ENCODE assay signal across 8 mouse cellular contexts in genomic region chr5:37198011-37198688, GRCm38 (mm10). TPM values are rescaled to one million over a fixed set of nuclear protein-coding genes. Genes with fewer than 3 reads are reported as not detected.
DNase-seq lines count a peak whose midpoint lies in the region; ATAC-seq lines count a peak whose summit lies in the region.
"Had no signal": no experiment of that assay in that cellular context is flagged by ENCODE, and none has a peak within 500 bp of the region (broad histone marks: within the 10 kb centered on the region; RNA-seq: fewer than 3 reads in every experiment).

No protein-coding gene starts in this region.

- peaks cover 22% of the 10 kb centered on the region for H3K4me1 ChIP-seq in kidney, embryonic 16.5 days (ENCODE audit: insufficient read depth, low read length)
- H3K4me1 ChIP-seq in midbrain, embryonic 15.5 days, result peaks cover 18% of the 10 kb centered on the region

- H3K4me3 ChIP-seq in kidney, embryonic 16.5 days (ENCODE audit: low read length), result no peak overlapping the region
- H3K4me3 ChIP-seq in midbrain, embryonic 15.5 days, result no peak overlapping the region

- intact Hi-C loops in heart, postnatal 14 days (cut with DNase I), result no loop called here

- H3K9ac ChIP-seq in kidney, embryonic 16.5 days (replicated peaks; ENCODE audit: low read length), result no peak overlapping the region
- H3K9ac ChIP-seq in midbrain, embryonic 15.5 days, result no peak overlapping the region

- H3K9me3 ChIP-seq in kidney, embryonic 16.5 days (ENCODE audit: low read length), result no peaks in the 10 kb centered on the region
- H3K9me3 ChIP-seq in midbrain, embryonic 15.5 days, result no peaks in the 10 kb centered on the region

- no peaks in the 10 kb centered on the region for H3K36me3 ChIP-seq in kidney, embryonic 16.5 days (ENCODE audit: insufficient read depth, low read length)
- H3K36me3 ChIP-seq in midbrain, embryonic 15.5 days (replicated peaks), result no peaks in the 10 kb centered on the region

- 22% methylated on average over 2 of the region's 2 CpGs for WGBS in kidney, embryonic 16.5 days
- WGBS in midbrain, embryonic 15.5 days, result 34% methylated on average over 2 of the region's 2 CpGs

- DNase-seq in kidney, adult 11 months, result no peak
- peak; percentile 56 for DNase-seq in embryo, embryonic 11.5 days (ENCODE audit: low read depth, low spot score)
- peak; percentile 11 for DNase-seq in heart, postnatal 14 days
- DNase-seq in thymus, postnatal 14 days, result no peak
- DNase-seq in spleen, postnatal 10 days (ENCODE audit: low spot score in 2 of 2), result no peak
- DNase-seq: lung, postnatal 10 days had no signal

- H3K27me3 ChIP-seq in kidney, embryonic 16.5 days (ENCODE audit: insufficient read depth, low read length), result no peaks in the 10 kb centered on the region
- H3K27me3 ChIP-seq in midbrain, embryonic 15.5 days (replicated peaks), result no peaks in the 10 kb centered on the region

- peak; percentile 77 for ATAC-seq in kidney, embryonic 16.5 days (ENCODE audit: low FRiP score, low TSS enrichment)
- peak; percentile 41; the same call in 1 of the 2 replicates for ATAC-seq in midbrain, embryonic 15.5 days (replicated peaks)

- no peak overlapping the region for H3K27ac ChIP-seq in kidney, embryonic 16.5 days (ENCODE audit: low read length)
- H3K27ac ChIP-seq in midbrain, embryonic 15.5 days, result 0 out of 2 replicates have a peak overlapping the region, but pooled peaks have one; percentile 6

- no peak overlapping the region for H3K4me2 ChIP-seq in kidney, embryonic 16.5 days (replicated peaks; ENCODE audit: low read depth, low read length)
- no peak overlapping the region for H3K4me2 ChIP-seq in midbrain, embryonic 15.5 days

RNA-seq across cellular contexts. Expression of gene Crmp1, which starts 43.6 kb away (rescaled TPM):
- 9.8 and 12.9 TPM in 2 replicates for polyA plus RNA-seq in kidney, embryonic 16.5 days (2015; fragmentation: Nextera tagmentation; extraction: Ambion mirVana)
- total RNA-seq in heart, postnatal 14 days (2021), result 1 to 10 TPM; 1.1 to 4.2 TPM
- polyA plus RNA-seq in midbrain, embryonic 15.5 days (2015; fragmentation: Nextera tagmentation; extraction: Ambion mirVana), result 945 and 977 TPM in 2 replicates

Comparison
In these comparisons a context has a peak if more than half of its experiments do, and no peak if none do; other contexts are left out.
1. DNase-seq: peak in embryo, embryonic 11.5 days (single experiment) and heart, postnatal 14 days (2 of 2); none in kidney, adult 11 months (single experiment), thymus, postnatal 14 days (single experiment) and spleen, postnatal 10 days (0 of 2).
2. RNA of gene Crmp1, which starts 43.6 kb away (polyA plus RNA-seq): 945 to 977 TPM in midbrain, embryonic 15.5 days; 9.8 to 12.9 TPM in kidney, embryonic 16.5 days; every median in the first group is over 10 times any median in the second.